Mouse (Mus musculus): ENCODE data around the gene Col18a1. TPM values are rescaled to one million over a fixed set of nuclear protein-coding genes. Genes with fewer than 3 reads are reported as not detected.

The Col18a1 gene
- total RNA-seq, 2 experiments from 2014 or later, result 30.0 to 31.8 TPM

GRCm38 (mm10) chr10:77028782-77029296 lies 137.5 kb downstream of the Col18a1 start:
- DNase-seq, result no peak
- intact Hi-C loops (cut with DNase I), result no loop called here

GRCm38 (mm10) chr10:77026944-77027343 lies 139.4 kb downstream of the Col18a1 start:
- intact Hi-C loops (cut with DNase I), result no loop called here
- DNase-seq, result no peak

GRCm38 (mm10) chr10:77024231-77024630 lies 142.1 kb downstream of the Col18a1 start:
- DNase-seq, result no peak
- intact Hi-C loops (cut with DNase I), result loop anchor here (5.0 kb wide), 2 partner anchors 62 to 232 kb away; partner anchors contain the start of gene Pcbp3

GRCm38 (mm10) chr10:77022301-77023130 lies 143.8 kb downstream of the Col18a1 start:
- intact Hi-C loops (cut with DNase I), result loop anchor here (5.0 kb wide), 2 partner anchors 60 to 230 kb away; partner anchors contain the start of gene Pcbp3

GRCm38 (mm10) chr10:77021399-77022052 lies 144.8 kb downstream of the Col18a1 start:
- peak; percentile 71 to 85 for DNase-seq
- intact Hi-C loops (cut with DNase I), result loop anchor here (1.0 to 5.0 kb wide), 3 partner anchors 59 to 229 kb away; partner anchors contain the start of gene Pcbp3

More at GRCm38 (mm10) chr10:77022301-77023130, 143.8 kb downstream of the Col18a1 start:
- DNase-seq, result no peak

- intact Hi-C loops (cut with DNase I), result no loop called here
These were observed 148.7 kb downstream of the Col18a1 start for GRCm38 (mm10) chr10:77017662-77018061.

GRCm38 (mm10) chr10:77017061-77017460 lies 149.3 kb downstream of the Col18a1 start:
- no peak for DNase-seq
- intact Hi-C loops (cut with DNase I), result no loop called here

More at GRCm38 (mm10) chr10:77017662-77018061, 148.7 kb downstream of the Col18a1 start:
- DNase-seq, result no peak

GRCm38 (mm10) chr10:77016499-77016898 lies 149.8 kb downstream of the Col18a1 start:
- no peak for DNase-seq
- intact Hi-C loops (cut with DNase I), result no loop called here

GRCm38 (mm10) chr10:77016080-77016479 lies 150.3 kb downstream of the Col18a1 start:
- intact Hi-C loops (cut with DNase I), result no loop called here
- DNase-seq, result no peak

- intact Hi-C loops (cut with DNase I), result no loop called here
- DNase-seq, result no peak
These were observed 154.7 kb downstream of the Col18a1 start for GRCm38 (mm10) chr10:77011681-77012080.

- no peak for DNase-seq
- intact Hi-C loops (cut with DNase I), result no loop called here
These were observed 157.7 kb downstream of the Col18a1 start for GRCm38 (mm10) chr10:77008698-77009097.

GRCm38 (mm10) chr10:77008109-77008561 lies 158.2 kb downstream of the Col18a1 start:
- intact Hi-C loops (cut with DNase I), result no loop called here
- DNase-seq, result no peak

- intact Hi-C loops (cut with DNase I), result no loop called here
- no peak for DNase-seq
These were observed 158.8 kb downstream of the Col18a1 start for GRCm38 (mm10) chr10:77007433-77008108.

- intact Hi-C loops (cut with DNase I), result no loop called here
These were observed 161.4 kb downstream of the Col18a1 start for GRCm38 (mm10) chr10:77004936-77005335.

More at GRCm38 (mm10) chr10:77004936-77005335, 161.4 kb downstream of the Col18a1 start:
- DNase-seq, result no peak

Other genes starting within 250 kb of the Col18a1 start
- gene Pcbp3, start 204.7 kb downstream of the Col18a1 start, total RNA-seq (2021), result 1 to 10 TPM; 7.7 TPM
- gene Slc19a1, start 134.3 kb downstream of the Col18a1 start, total RNA-seq (2021), result 1 to 10 TPM; 4.0 to 5.0 TPM
- gene Pofut2, start 92.7 kb upstream of the Col18a1 start, total RNA-seq (2021), result 10 to 100 TPM; 45.8 to 48.2 TPM

Data from heart, postnatal 14 days (tissue).